Mouse (Mus musculus) hindbrain, embryonic 14.5 days (tissue): ENCODE measurements at regions not wholly inside any gene's neighbourhood (a gene's known extent, or its start where the extent isn't known, plus 50 kb on each side); places are given as distances from the start of the nearest gene placed in this dataset.
"Not testable (repeated sequence)": the region's sequence is repeated elsewhere in the genome, so short reads cannot be mapped to it uniquely, and the experiment has no call there.

Experiments used
- ATAC-seq: fragments of 200-750 bp; cut with Nextera tagmentation; 2 replicates; pipeline ENCODE4 v1.8.0; 2017; ENCODE audit warnings: moderate number of reproducible peaks, mild to moderate bottlenecking, moderate TSS enrichment, moderate library complexity; ENCODE audit not compliant: low FRiP score
- DNase-seq: peaks from one replicate; pipeline ENCODE4 v3.0.0-alpha.2; 2015; ENCODE audit warnings: low spot score
- H3K27ac ChIP-seq: fragments of 300-500 bp; sonication (generic); 2 replicates; pipeline ENCODE4 v1.5.1; 2014; ENCODE audit warnings: mild to moderate bottlenecking, moderate library complexity
- H3K27me3 ChIP-seq: fragments of 300-500 bp; sonication (generic); 2 replicates; pipeline ENCODE4 v1.6.1; 2014; ENCODE audit warnings: mild to moderate bottlenecking, low read length, mixed read lengths; ENCODE audit not compliant: control insufficient read depth, insufficient read depth
- H3K36me3 ChIP-seq: fragments of 300-500 bp; sonication (generic); replicated peaks from 2 replicates; pipeline ENCODE4 v1.6.1; 2014; ENCODE audit not compliant: control insufficient read depth, insufficient read depth
- H3K4me1 ChIP-seq: fragments of 300-500 bp; sonication (generic); replicated peaks from 2 replicates; pipeline ENCODE4 v1.6.1; 2014; ENCODE audit warnings: antibody characterized with exemption, low read length, mixed read lengths; ENCODE audit not compliant: control insufficient read depth, insufficient read depth
- H3K4me2 ChIP-seq: fragments of 300-500 bp; sonication (generic); replicated peaks from 2 replicates; pipeline ENCODE4 v1.6.1; 2014; ENCODE audit warnings: mild to moderate bottlenecking, moderate library complexity
- H3K4me3 ChIP-seq: fragments of 300-500 bp; sonication (generic); replicated peaks from 2 replicates; pipeline ENCODE4 v1.5.1; 2014; ENCODE audit warnings: mild to moderate bottlenecking, low read length
- H3K9ac ChIP-seq: fragments of 300-500 bp; sonication (generic); 2 replicates; pipeline ENCODE4 v1.6.1; 2014
- H3K9me3 ChIP-seq: fragments of 300-500 bp; sonication (generic); 2 replicates; pipeline ENCODE4 v1.6.1; 2016; ENCODE audit warnings: low read length; ENCODE audit not compliant: control insufficient read depth
- WGBS: fragments of 180-500 bp; shearing (Covaris S2); extraction: QIAGEN DNeasy Blood & Tissue Kit; methylation state at CpG from one replicate; pipeline ENCODE4 v1.1.7; 2014; 5-methylcytosine and 5-hydroxymethylcytosine counted together

DNA sequence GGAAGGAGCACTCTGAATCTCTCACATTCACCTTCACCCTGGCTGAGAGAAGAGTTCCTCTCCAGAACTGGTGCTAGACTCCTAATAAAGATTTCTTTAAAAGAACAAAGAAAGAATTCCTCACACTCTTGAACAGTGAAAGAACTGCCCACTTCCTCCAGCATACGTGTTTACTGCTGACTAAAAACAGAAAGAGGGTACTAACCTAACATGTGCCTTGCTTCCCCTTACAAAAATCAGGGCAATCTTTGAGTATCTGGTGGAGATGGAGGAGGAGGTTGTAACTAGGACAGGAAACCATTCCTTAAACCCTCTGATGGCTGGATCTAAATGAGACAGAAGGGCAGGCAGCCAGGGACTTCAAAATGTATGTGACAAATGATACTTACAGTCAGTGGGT lies 719.1 kb upstream of the Zfp386 start:
- H3K9ac ChIP-seq: no peak overlapping the region
- DNase-seq: no peak
- H3K4me2 ChIP-seq: no peak overlapping the region
- 60% methylated on average over 1 of the region's 1 CpGs for WGBS
- ATAC-seq: no peak
- H3K4me3 ChIP-seq: no peak overlapping the region
- no peaks in the 10 kb centered on the region for H3K36me3 ChIP-seq
- H3K27ac ChIP-seq: no peak overlapping the region
- peaks cover 24% of the 10 kb centered on the region for H3K9me3 ChIP-seq
- no peaks in the 10 kb centered on the region for H3K4me1 ChIP-seq
- no peaks in the 10 kb centered on the region for H3K27me3 ChIP-seq

DNA sequence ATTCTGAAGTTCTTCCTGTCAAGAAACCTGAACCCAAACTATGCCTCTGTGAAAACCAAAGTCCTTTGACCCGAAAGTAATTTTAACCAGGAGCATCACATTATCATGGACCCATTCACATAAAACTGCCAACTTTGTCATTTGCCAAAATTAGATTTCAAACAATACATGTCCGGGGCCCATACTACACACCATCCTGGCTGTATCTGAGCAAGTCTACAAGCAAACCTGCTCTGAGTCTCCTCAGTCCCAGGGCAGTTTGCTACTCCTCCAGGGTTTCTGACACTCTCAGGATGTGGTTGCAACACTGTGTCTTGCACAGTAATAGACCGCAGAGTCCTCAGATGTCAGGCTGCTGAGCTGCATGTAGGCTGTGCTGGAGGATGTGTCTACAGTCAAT lies 712.8 kb upstream of the Zfp386 start:
- not testable (repeated sequence) for H3K4me3 ChIP-seq, H3K36me3 ChIP-seq, H3K4me2 ChIP-seq, H3K9ac ChIP-seq, ATAC-seq, DNase-seq, H3K4me1 ChIP-seq, H3K27me3 ChIP-seq, H3K9me3 ChIP-seq, H3K27ac ChIP-seq
- WGBS: 76% methylated on average over 2 of the region's 3 CpGs

DNA sequence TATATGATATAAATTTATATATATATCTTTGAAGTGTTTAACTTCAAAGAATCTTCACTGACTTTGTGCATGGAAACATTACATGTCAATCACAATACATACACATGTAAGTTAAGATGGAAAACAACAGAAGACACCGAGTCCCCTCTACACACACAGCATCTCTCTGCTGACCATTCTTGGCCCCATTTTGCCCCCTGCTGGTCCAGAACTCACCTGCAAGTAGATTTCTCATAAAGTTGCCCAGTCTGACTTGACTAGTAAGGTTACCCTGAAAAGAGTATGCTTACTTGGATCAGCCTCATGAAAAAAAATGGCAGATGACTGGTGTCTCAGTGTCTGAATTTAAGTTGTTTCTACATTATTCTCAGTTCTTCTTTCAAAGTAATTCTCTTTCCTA lies 710.9 kb upstream of the Zfp386 start:
- Histone ChIP-seq H3K4me3 (no peak overlapping the region), H3K27ac (no peak overlapping the region), H3K4me1 (no peaks in the 10 kb centered on the region), H3K9me3 (peaks cover 8% of the 10 kb centered on the region; the same call in 1 of the 2 replicates), H3K27me3 (no peaks in the 10 kb centered on the region), H3K36me3 (no peaks in the 10 kb centered on the region), H3K9ac (no peak overlapping the region), H3K4me2 (no peak overlapping the region)
- no peak for DNase-seq
- no peak for ATAC-seq
- 85% methylated on average over 1 of the region's 1 CpGs for WGBS

- 61% methylated on average over 2 of the region's 6 CpGs for WGBS
- H3K36me3 ChIP-seq, H3K27ac ChIP-seq, H3K4me1 ChIP-seq, DNase-seq, H3K9me3 ChIP-seq, H3K4me2 ChIP-seq, H3K27me3 ChIP-seq, ATAC-seq, H3K4me3 ChIP-seq, H3K9ac ChIP-seq: not testable (repeated sequence)
These were observed 701.4 kb upstream of the Zfp386 start for GRCm38 (mm10) chr12:115346112-115346511.

- not testable (repeated sequence) for H3K27me3 ChIP-seq, H3K36me3 ChIP-seq, H3K4me1 ChIP-seq, H3K4me2 ChIP-seq, H3K9ac ChIP-seq, DNase-seq, H3K9me3 ChIP-seq, H3K27ac ChIP-seq, H3K4me3 ChIP-seq, ATAC-seq
- WGBS: 70% methylated on average over 2 of the region's 2 CpGs
These were observed 688.5 kb upstream of the Zfp386 start for GRCm38 (mm10) chr12:115359050-115359449.

DNA sequence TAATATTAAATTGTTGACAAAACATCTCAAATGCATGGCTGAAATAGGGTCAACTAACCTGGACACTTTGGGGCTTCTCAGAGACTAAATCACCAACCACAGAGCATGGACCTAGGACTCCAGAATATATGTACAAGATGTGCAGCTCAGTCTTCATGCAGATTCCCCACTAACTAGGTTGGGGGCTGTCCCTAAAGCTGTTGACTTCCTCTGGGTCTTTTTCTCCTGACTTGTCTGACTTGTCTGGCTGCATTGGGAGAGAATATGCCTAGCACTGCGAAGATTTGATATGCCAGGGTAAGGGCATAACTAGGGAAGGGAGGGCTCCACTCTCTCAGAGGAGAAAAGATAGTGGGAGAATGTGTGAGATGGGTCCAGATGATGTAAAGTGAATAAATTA lies 681.9 kb upstream of the Zfp386 start:
- not testable (repeated sequence) for H3K9ac ChIP-seq, DNase-seq, H3K4me2 ChIP-seq, H3K9me3 ChIP-seq, ATAC-seq, H3K36me3 ChIP-seq, H3K4me1 ChIP-seq, H3K27me3 ChIP-seq, H3K4me3 ChIP-seq, H3K27ac ChIP-seq
- WGBS: 53% methylated on average over 1 of the region's 1 CpGs

DNA sequence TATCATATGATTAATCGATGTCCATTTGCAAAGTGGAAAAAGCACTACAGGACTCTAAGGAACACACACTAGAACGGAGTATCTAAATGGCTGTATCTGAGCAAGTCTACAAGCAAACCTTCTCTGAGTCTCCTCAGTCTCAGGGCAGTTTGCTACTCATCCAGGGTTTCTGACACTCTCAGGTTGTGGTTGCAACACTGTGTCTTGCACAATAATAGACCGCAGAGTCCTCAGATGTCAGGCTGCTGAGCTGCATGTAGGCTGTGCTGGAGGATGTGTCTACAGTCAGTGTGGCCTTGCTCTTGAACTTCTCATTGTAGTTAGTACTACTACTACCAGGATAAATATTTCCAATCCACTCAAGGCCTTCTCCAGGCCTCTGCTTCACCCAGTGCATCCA lies 675.7 kb upstream of the Zfp386 start:
- not testable (repeated sequence) for H3K36me3 ChIP-seq, H3K4me2 ChIP-seq, ATAC-seq, H3K9me3 ChIP-seq, H3K27me3 ChIP-seq, H3K4me1 ChIP-seq, H3K4me3 ChIP-seq, H3K9ac ChIP-seq, DNase-seq, H3K27ac ChIP-seq
- WGBS: 93% methylated on average over 3 of the region's 3 CpGs

GRCm38 (mm10) chr12:115373056-115373455 lies 674.5 kb upstream of the Zfp386 start:
- H3K4me1 ChIP-seq, H3K27ac ChIP-seq, H3K4me3 ChIP-seq, ATAC-seq, H3K27me3 ChIP-seq, H3K4me2 ChIP-seq, H3K9me3 ChIP-seq, H3K36me3 ChIP-seq, H3K9ac ChIP-seq, DNase-seq: not testable (repeated sequence)
- WGBS: 61% methylated on average over 3 of the region's 3 CpGs

DNA sequence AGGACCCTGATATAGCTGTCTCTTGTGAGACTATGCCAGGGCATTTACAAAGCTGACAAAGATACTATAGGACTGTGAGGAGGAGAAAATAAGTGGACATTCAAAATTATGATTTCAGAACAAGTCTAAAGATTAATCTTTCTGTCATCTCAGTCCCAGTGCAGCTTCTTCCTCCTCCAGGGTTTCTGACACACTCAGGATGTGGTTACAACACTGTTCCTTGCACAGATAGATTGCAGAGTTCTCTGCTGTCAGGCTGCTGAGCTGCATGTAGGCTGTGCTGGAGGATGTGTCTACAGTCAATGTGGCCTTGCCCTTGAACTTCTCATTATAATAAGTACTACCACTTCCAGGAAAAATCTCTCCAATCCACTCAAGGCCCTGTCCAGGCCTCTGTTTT lies 661.0 kb upstream of the Zfp386 start:
- not testable (repeated sequence) for H3K9ac ChIP-seq, H3K27me3 ChIP-seq, H3K4me3 ChIP-seq, DNase-seq, H3K4me1 ChIP-seq, H3K36me3 ChIP-seq, H3K4me2 ChIP-seq, ATAC-seq, H3K27ac ChIP-seq
- peaks cover 13% of the 10 kb centered on the region; the same call in 1 of the 2 replicates for H3K9me3 ChIP-seq

- Histone ChIP-seq H3K27ac (no peak overlapping the region), H3K9ac (no peak overlapping the region), H3K4me3 (no peak overlapping the region), H3K9me3 (peaks cover 15% of the 10 kb centered on the region), H3K4me1 (no peaks in the 10 kb centered on the region), H3K4me2 (no peak overlapping the region), H3K36me3 (no peaks in the 10 kb centered on the region), H3K27me3 (no peaks in the 10 kb centered on the region)
- ATAC-seq: no peak
- DNase-seq: no peak
- WGBS: 54% methylated on average over 1 of the region's 1 CpGs
These were observed 643.4 kb upstream of the Zfp386 start for GRCm38 (mm10) chr12:115404116-115404515.
